Mouse (Mus musculus): Measurements from ENCODE around the gene Atp13a1.

DNA sequence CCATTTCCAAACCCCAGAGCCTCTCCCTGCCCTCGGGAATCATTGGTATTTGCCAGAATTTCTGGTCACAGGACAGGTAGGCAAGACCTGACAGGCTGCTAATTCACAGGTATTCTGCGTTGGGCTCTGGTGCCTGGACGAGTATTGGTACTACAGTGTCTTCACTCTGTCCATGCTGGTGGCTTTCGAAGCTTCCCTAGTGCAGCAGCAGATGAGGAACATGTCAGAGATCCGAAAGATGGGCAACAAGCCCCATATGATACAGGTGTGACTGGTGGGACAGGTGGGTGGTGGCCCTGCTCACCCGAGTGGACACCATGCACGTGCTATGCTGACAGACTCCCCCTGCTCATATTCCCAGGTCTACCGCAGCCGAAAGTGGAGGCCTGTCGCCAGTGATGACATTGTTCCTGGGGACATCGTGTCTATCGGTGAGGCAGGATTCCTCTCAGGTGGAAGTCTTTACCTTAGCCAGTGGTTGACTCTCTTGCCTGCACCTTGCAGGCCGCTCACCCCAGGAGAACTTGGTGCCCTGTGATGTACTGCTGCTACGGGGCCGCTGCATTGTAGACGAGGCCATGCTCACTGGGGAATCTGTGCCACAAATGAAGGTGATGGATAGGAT, 5.9 kb downstream of the Atp13a1 start:
- no peak for TF ChIP-seq CTCF (IDR thresholded peaks at IDR 0.05)
- no peak for TF ChIP-seq EP300 (IDR thresholded peaks at IDR 0.05)
